Mouse (Mus musculus): ENCODE results near the gene Fam98c. TPM values are rescaled to one million over a fixed set of nuclear protein-coding genes. Genes with fewer than 3 reads are reported as not detected.

Fam98c gene
- polyA plus RNA-seq, 1 experiment from 2014 or later = 25.8 TPM

DNA sequence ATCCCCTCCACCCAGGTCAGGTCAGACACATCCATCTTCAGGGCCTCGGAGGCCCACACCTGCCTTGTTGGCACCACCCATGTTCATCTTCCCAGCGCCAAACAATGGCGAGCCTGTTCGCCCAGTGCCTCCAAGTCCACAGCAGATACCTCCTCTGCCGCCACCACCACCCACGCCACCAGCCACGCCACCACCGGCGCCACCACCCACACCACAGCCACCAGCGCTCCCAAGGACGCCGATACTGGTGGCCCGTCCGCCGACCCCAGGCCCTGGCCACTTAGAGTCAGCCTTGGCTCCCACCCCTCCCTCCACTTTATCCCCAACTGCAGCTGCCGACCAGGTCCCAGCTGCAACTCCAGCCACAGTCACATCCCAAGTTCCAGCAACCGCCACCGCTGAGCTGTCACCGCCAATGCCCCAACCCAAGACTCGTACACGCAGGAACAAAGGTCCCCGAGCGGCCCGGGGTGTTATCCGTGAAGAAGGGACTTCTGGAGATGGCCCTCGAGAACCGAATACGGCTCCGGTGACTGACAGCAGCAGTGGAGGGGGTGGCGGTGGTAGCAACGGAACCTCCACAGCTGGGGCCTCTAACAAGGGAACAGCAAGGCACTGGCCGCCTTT, 16.5 kb upstream of the Fam98c start:
- 0 out of 2 replicates have a peak overlapping the region, but pooled peaks have one; percentile 47 for H3K4me3 ChIP-seq (replicated peaks; ENCODE audit: low read length)
- no peak for DNase-seq (ENCODE audit: low spot score)
- H3K27me3 ChIP-seq (ENCODE audit: control insufficient read depth, insufficient read depth, low read length) = peaks cover 50% of the 10 kb centered on the region
- no peak overlapping the region for H3K4me2 ChIP-seq (replicated peaks)
- ATAC-seq (ENCODE audit: low FRiP score) = no peak
- peaks cover 46% of the 10 kb centered on the region for H3K36me3 ChIP-seq (replicated peaks; ENCODE audit: control insufficient read depth, insufficient read depth)
- peaks cover 22% of the 10 kb centered on the region for H3K4me1 ChIP-seq (replicated peaks; ENCODE audit: control insufficient read depth, insufficient read depth, low read length)
- H3K9ac ChIP-seq = 0 out of 2 replicates have a peak overlapping the region, but pooled peaks have one; percentile 31
- no peaks in the 10 kb centered on the region for H3K9me3 ChIP-seq (ENCODE audit: control insufficient read depth, low read length)
- 27% methylated on average over 32 of the region's 32 CpGs for WGBS
- no peak overlapping the region for H3K27ac ChIP-seq

GRCm38 (mm10) chr7:29171562-29172097, 15.6 kb upstream of the Fam98c start:
- H3K27me3 ChIP-seq (ENCODE audit: control insufficient read depth, insufficient read depth, low read length) = peaks cover 50% of the 10 kb centered on the region
- peak overlapping the region; percentile 57 for H3K4me2 ChIP-seq (replicated peaks)
- ATAC-seq (ENCODE audit: low FRiP score) (no peak), DNase-seq (ENCODE audit: low spot score) (no peak)
- peaks cover 22% of the 10 kb centered on the region for H3K4me1 ChIP-seq (replicated peaks; ENCODE audit: control insufficient read depth, insufficient read depth, low read length)
- H3K36me3 ChIP-seq (replicated peaks; ENCODE audit: control insufficient read depth, insufficient read depth) = peaks cover 42% of the 10 kb centered on the region
- 6% methylated on average over 34 of the region's 34 CpGs for WGBS
- H3K27ac ChIP-seq = no peak overlapping the region
- peak overlapping the region; percentile 31 for H3K9ac ChIP-seq
- peak overlapping the region; percentile 47 for H3K4me3 ChIP-seq (replicated peaks; ENCODE audit: low read length)
- no peaks in the 10 kb centered on the region for H3K9me3 ChIP-seq (ENCODE audit: control insufficient read depth, low read length)

- no peak overlapping the region for H3K9ac ChIP-seq
- DNase-seq (ENCODE audit: low spot score) (no peak), ATAC-seq (ENCODE audit: low FRiP score) (no peak)
These were observed 14.9 kb upstream of the Fam98c start for GRCm38 (mm10) chr7:29170755-29171561.

DNA sequence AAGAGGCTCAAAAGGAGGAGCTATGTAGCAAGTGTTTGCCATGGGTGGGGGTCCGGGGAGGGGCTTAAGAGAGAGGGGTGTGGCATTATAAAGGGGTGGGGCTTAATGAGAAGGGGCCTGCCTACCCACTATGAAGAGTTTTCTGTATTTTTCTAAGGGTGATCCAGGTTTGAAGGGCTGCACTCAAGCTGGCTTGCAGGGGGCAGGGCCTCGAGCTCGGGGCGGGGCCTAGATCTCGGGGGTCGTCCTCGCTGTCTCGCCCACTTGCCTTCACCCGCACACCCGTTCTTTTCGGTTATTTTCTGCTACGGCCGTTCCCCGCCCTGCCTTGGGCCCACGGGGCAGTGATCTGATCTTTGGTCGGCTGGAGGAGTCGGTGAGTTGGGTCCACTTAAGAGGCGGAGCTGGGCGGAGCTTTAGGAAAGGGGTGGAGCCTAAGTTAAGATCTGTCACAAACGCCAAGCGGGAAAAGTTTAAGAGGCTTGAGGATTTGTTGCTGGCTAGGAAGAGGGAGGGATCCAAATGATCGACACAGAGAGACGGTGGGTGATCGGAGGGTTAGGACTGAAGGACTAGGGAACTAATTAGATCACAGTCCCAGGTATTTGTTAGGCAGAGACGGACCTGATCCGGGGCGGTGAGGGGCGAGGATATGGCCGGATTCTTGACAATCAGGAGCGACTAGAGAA, 14.2 kb upstream of the Fam98c start, which contains the start of the genes Ggn and Spred3:
TSS of gene Ggn (plus strand) at position 145 of the 689 bp plus-strand sequence.
TSS of gene Spred3 (minus strand) at position 346 of the 689 bp plus-strand sequence.
- H3K9ac ChIP-seq = peak within 1 kb of the TSS; percentile 57
- H3K36me3 ChIP-seq (replicated peaks; ENCODE audit: control insufficient read depth, insufficient read depth) = peaks cover 35% of the 10 kb centered on the region
- H3K4me2 ChIP-seq (replicated peaks) = peak within 1 kb of the TSS; percentile 57
- no peaks in the 10 kb centered on the region for H3K9me3 ChIP-seq (ENCODE audit: control insufficient read depth, low read length)
- peak; percentile 69 for DNase-seq (ENCODE audit: low spot score)
- peak within 1 kb of the TSS; percentile 72 for H3K27ac ChIP-seq
- peak; percentile 17 for ATAC-seq (ENCODE audit: low FRiP score)
- under 1% methylated on average over 30 of the region's 30 CpGs for WGBS
- H3K4me1 ChIP-seq (replicated peaks; ENCODE audit: control insufficient read depth, insufficient read depth, low read length) = peaks cover 22% of the 10 kb centered on the region
- peaks cover 48% of the 10 kb centered on the region for H3K27me3 ChIP-seq (ENCODE audit: control insufficient read depth, insufficient read depth, low read length)
- peak within 1 kb of the TSS; percentile 47 for H3K4me3 ChIP-seq (replicated peaks; ENCODE audit: low read length)

More at GRCm38 (mm10) chr7:29170755-29171561, 14.9 kb upstream of the Fam98c start:
- 1% methylated on average over 43 of the region's 43 CpGs for WGBS
- Histone ChIP-seq H3K36me3 (replicated peaks; ENCODE audit: control insufficient read depth, insufficient read depth) (peaks cover 39% of the 10 kb centered on the region), H3K4me2 (replicated peaks) (peak overlapping the region; percentile 57), H3K27me3 (ENCODE audit: control insufficient read depth, insufficient read depth, low read length) (peaks cover 50% of the 10 kb centered on the region), H3K4me3 (replicated peaks; ENCODE audit: low read length) (peak overlapping the region; percentile 47), H3K4me1 (replicated peaks; ENCODE audit: control insufficient read depth, insufficient read depth, low read length) (peaks cover 22% of the 10 kb centered on the region), H3K9me3 (ENCODE audit: control insufficient read depth, low read length) (no peaks in the 10 kb centered on the region), H3K27ac (no peak overlapping the region)

DNA sequence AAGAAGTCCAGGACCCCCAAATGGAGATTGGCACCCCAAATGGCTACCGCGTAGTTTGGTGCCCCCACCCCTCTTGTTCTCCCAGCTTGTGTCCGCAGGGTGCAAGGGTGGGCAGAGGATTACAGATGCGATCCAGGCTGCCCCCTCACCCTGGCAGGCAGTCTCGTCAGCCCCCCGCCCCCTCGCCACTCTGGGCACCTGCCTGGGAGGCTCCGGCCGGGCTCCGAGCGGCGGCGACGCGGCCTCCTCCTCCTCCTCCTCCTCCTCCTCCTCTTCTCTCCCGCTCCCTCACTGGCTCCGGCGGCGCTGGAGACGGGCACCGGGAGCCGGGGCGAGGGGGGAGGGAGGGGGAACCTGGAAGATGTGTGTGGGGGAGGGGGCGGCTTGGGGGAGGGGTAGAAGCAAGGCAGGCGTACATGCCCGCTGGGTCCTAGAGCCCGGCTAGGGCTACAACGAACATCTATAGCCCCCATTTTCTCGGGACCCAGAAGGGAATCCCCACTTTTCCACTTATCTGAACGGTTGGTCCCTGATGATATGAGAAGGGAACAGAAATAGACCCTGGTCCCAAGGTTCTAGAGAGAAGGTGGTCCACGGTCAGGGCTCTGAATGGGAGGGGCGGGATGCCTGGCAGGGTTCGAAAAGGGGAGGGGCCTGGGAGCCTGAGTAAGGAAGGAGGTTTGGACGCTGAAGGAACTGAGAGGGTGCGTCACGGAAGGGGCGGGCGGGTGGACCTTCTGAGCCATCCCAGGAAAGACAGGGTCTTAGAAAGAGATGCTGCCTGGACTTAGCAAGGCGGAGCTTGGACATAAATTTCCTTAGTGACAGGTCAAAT, 13.4 kb upstream of the Fam98c start:
- 1% methylated on average over 33 of the region's 39 CpGs for WGBS
- H3K4me2 ChIP-seq (replicated peaks) = peak overlapping the region; percentile 57
- DNase-seq (ENCODE audit: low spot score) = peak; percentile 80
- peaks cover 40% of the 10 kb centered on the region for H3K27me3 ChIP-seq (ENCODE audit: control insufficient read depth, insufficient read depth, low read length)
- H3K4me1 ChIP-seq (replicated peaks; ENCODE audit: control insufficient read depth, insufficient read depth, low read length) = peaks cover 22% of the 10 kb centered on the region
- H3K9me3 ChIP-seq (ENCODE audit: control insufficient read depth, low read length) = no peaks in the 10 kb centered on the region
- peak overlapping the region; percentile 47 for H3K4me3 ChIP-seq (replicated peaks; ENCODE audit: low read length)
- H3K9ac ChIP-seq = peak overlapping the region; percentile 57
- H3K36me3 ChIP-seq (replicated peaks; ENCODE audit: control insufficient read depth, insufficient read depth) = peaks cover 31% of the 10 kb centered on the region
- H3K27ac ChIP-seq = peak overlapping the region; percentile 72
- ATAC-seq (ENCODE audit: low FRiP score) = peak; percentile 81

GRCm38 (mm10) chr7:29168791-29169230, 12.8 kb upstream of the Fam98c start:
- Histone ChIP-seq H3K27ac (peak overlapping the region; percentile 72), H3K9ac (peak overlapping the region; percentile 57), H3K36me3 (replicated peaks; ENCODE audit: control insufficient read depth, insufficient read depth) (peaks cover 26% of the 10 kb centered on the region), H3K4me1 (replicated peaks; ENCODE audit: control insufficient read depth, insufficient read depth, low read length) (peaks cover 22% of the 10 kb centered on the region), H3K4me2 (replicated peaks) (peak overlapping the region; percentile 57), H3K27me3 (ENCODE audit: control insufficient read depth, insufficient read depth, low read length) (peaks cover 34% of the 10 kb centered on the region), H3K9me3 (ENCODE audit: control insufficient read depth, low read length) (no peaks in the 10 kb centered on the region), H3K4me3 (replicated peaks; ENCODE audit: low read length) (peak overlapping the region; percentile 47)
- peak; percentile 18; the same call in 1 of the 2 replicates for ATAC-seq (ENCODE audit: low FRiP score)
- DNase-seq (ENCODE audit: low spot score) = peak; percentile 72
- 0% methylated on average over 14 of the region's 14 CpGs for WGBS

DNA sequence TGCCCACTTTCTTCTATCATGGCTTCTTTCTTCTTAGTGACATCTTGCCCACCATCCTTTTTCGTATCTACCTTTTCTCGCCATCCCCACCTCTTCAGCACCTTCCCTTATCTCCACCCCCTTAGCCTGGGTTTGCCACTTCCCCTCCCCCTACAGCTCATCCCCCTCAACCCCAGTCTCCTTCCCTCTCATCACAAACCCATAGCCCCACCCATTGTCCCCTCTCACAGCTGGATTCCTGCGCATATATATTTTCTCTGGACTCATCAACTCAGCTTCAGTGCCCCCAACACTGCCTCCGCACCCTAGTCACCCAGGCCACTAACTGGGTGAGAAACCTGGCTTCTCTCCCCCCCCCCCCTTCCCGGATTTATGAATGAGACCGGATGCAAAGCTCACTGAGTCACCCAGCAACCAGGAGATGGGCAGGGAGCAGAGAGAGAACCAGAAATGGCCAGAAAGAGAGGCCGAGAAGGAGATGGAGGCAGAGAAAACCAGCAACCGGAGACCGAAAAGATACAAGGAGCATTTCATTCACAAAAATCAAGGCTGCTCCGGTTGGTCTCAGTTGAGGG, 12.2 kb upstream of the Fam98c start:
- peak overlapping the region; percentile 47 for H3K4me3 ChIP-seq (replicated peaks; ENCODE audit: low read length)
- no peak for ATAC-seq (ENCODE audit: low FRiP score)

DNA sequence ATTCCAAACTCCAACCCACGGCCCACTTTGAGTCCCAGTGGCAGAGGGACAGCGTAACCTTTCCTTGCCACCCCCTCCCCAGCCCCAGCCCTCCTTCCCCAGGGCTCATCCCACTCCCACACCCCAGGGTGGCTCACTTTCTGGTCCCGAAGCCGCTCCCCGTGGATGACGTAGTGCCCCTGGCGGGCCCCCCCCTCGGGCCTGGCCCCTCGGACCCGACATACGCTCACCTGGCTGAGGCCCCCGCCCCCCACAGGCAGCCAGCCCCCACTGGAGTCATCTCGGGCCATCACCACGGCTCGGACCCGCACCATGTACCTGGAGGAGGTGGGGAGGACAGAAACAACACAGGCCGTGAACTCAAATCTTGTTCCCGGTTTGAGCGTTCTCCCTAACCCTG, 11.6 kb upstream of the Fam98c start:
- no peak for DNase-seq (ENCODE audit: low spot score)
- Histone ChIP-seq H3K27ac (no peak overlapping the region), H3K9me3 (ENCODE audit: control insufficient read depth, low read length) (no peaks in the 10 kb centered on the region), H3K4me3 (replicated peaks; ENCODE audit: low read length) (peak overlapping the region; percentile 47), H3K27me3 (ENCODE audit: control insufficient read depth, insufficient read depth, low read length) (peaks cover 22% of the 10 kb centered on the region), H3K4me2 (replicated peaks) (peak overlapping the region; percentile 57), H3K9ac (peak overlapping the region; percentile 57), H3K4me1 (replicated peaks; ENCODE audit: control insufficient read depth, insufficient read depth, low read length) (peaks cover 22% of the 10 kb centered on the region), H3K36me3 (replicated peaks; ENCODE audit: control insufficient read depth, insufficient read depth) (peaks cover 22% of the 10 kb centered on the region)
- ATAC-seq (ENCODE audit: low FRiP score) = no peak
- WGBS = 17% methylated on average over 19 of the region's 19 CpGs

More for the DNA sequence above, 12.2 kb upstream of the Fam98c start:
- 3% methylated on average over 10 of the region's 10 CpGs for WGBS
- no peaks in the 10 kb centered on the region for H3K9me3 ChIP-seq (ENCODE audit: control insufficient read depth, low read length)
- peak overlapping the region; percentile 57 for H3K4me2 ChIP-seq (replicated peaks)
- H3K27me3 ChIP-seq (ENCODE audit: control insufficient read depth, insufficient read depth, low read length) = peaks cover 28% of the 10 kb centered on the region
- DNase-seq (ENCODE audit: low spot score) = no peak
- H3K27ac ChIP-seq = peak overlapping the region; percentile 72
- H3K9ac ChIP-seq = peak overlapping the region; percentile 57
- H3K36me3 ChIP-seq (replicated peaks; ENCODE audit: control insufficient read depth, insufficient read depth) = peaks cover 22% of the 10 kb centered on the region
- peaks cover 22% of the 10 kb centered on the region for H3K4me1 ChIP-seq (replicated peaks; ENCODE audit: control insufficient read depth, insufficient read depth, low read length)
